Mouse (Mus musculus) forebrain, embryonic 11.5 days (tissue): ENCODE results near the gene Kcne2. TPM values are rescaled to one million over a fixed set of nuclear protein-coding genes. Genes with fewer than 3 reads are reported as not detected.

ENCODE experiments used
- ATAC-seq: fragments of 200-750 bp; cut with Nextera tagmentation; replicated peaks from 2 replicates; pipeline ENCODE4 v1.8.0; 2017; ENCODE audit warnings: moderate TSS enrichment; ENCODE audit not compliant: low FRiP score
- DNase-seq: peaks from one replicate; pipeline ENCODE4 v3.0.0-alpha.2; 2017; ENCODE audit warnings: low spot score
- H3K27ac ChIP-seq: fragments of 300-500 bp; sonication (generic); 2 replicates; pipeline ENCODE4 v1.5.1; 2014; ENCODE audit warnings: low read depth, low read length
- H3K27me3 ChIP-seq: fragments of 300-500 bp; sonication (generic); 2 replicates; pipeline ENCODE4 v1.6.1; 2014; ENCODE audit warnings: mild to moderate bottlenecking, low read length, mixed read lengths; ENCODE audit not compliant: control insufficient read depth, insufficient read depth
- H3K36me3 ChIP-seq: fragments of 300-500 bp; sonication (generic); 2 replicates; pipeline ENCODE4 v1.6.1; 2014; ENCODE audit warnings: mild to moderate bottlenecking, low read length, moderate library complexity, mixed read lengths; ENCODE audit not compliant: control insufficient read depth, insufficient read depth
- H3K4me1 ChIP-seq: fragments of 300-500 bp; sonication (generic); replicated peaks from 2 replicates; pipeline ENCODE4 v1.6.1; 2014; ENCODE audit warnings: low read length, mixed read lengths; ENCODE audit not compliant: control insufficient read depth, insufficient read depth
- H3K4me2 ChIP-seq: fragments of 300-500 bp; sonication (generic); 2 replicates; pipeline ENCODE4 v1.6.1; 2014; ENCODE audit warnings: low read depth, mild to moderate bottlenecking, low read length, moderate library complexity, mixed read lengths; ENCODE audit not compliant: severe bottlenecking
- H3K4me3 ChIP-seq: fragments of 300-500 bp; sonication (generic); 2 replicates; pipeline ENCODE4 v1.5.1; 2014; ENCODE audit warnings: low read depth, low read length
- H3K9ac ChIP-seq: fragments of 300-500 bp; sonication (generic); 2 replicates; pipeline ENCODE4 v1.6.1; 2014; ENCODE audit warnings: low read length
- H3K9me3 ChIP-seq: fragments of 300-500 bp; sonication (generic); 2 replicates; pipeline ENCODE4 v1.6.1; 2016; ENCODE audit warnings: low read length, mixed read lengths; ENCODE audit not compliant: control insufficient read depth
- WGBS: fragments of 180-500 bp; shearing (Covaris S2); extraction: QIAGEN DNeasy Blood & Tissue Kit; methylation state at CpG from one replicate; pipeline ENCODE4 v1.1.7; 2014; 5-methylcytosine and 5-hydroxymethylcytosine counted together
- polyA plus RNA-seq: library from polyadenylated mRNA; unstranded; fragments of >200 nt; fragmentation: Nextera tagmentation; extraction: Ambion mirVana; gene quantifications from 2 replicates; pipeline ENCODE4 v1.2.1, GENCODE M21; 2014

The Kcne2 gene
- polyA plus RNA-seq, 1 experiment from 2014 or later: 0.45 TPM

DNA sequence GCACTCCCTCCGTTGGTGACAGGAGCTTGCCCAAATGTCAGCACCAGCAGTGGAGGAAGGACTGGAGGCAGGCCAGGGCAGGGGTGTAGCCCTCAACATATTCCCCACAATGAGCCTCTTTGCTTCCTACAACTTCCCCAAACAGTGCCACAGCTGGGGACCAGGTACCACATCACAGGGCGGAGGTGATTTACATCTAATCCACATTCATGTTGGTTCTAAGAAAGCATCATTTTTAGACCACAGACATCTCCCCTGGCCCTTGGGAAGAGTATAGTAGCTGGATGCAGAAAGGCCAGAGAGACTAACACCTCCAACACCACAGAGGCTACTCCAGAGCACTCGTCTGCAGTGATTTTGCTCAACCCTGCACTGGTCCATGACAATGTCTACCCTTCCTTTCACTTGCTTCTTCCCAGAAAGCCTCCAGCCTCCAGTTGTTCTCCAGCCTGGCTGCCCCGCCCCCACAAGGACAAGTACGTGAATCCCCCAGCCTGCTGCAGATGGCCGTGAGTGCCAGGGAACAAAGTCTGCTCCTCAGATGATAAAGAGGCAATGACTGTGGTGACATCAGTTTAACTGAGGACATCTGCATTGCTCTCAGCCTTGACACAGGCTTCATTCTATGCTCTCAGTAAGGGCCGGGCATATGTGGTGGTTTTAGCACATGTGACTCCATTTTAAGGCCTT is 24.0 kb downstream of the Kcne2 start:
- no peaks in the 10 kb centered on the region for H3K9me3 ChIP-seq
- H3K4me3 ChIP-seq: no peak overlapping the region
- no peaks in the 10 kb centered on the region for H3K27me3 ChIP-seq
- H3K36me3 ChIP-seq: no peaks in the 10 kb centered on the region
- no peak overlapping the region for H3K4me2 ChIP-seq
- H3K27ac ChIP-seq: no peak overlapping the region
- ATAC-seq (no peak), DNase-seq (no peak)
- 84% methylated on average over 7 of the region's 7 CpGs for WGBS
- 0 out of 2 replicates have a peak, but pooled peaks cover 2% of the 10 kb centered on the region for H3K4me1 ChIP-seq
- H3K9ac ChIP-seq: no peak overlapping the region

GRCm38 (mm10) chr16:92319353-92320109 is 27.3 kb downstream of the Kcne2 start:
- no peak overlapping the region for H3K9ac ChIP-seq
- H3K4me1 ChIP-seq: peaks cover 4% of the 10 kb centered on the region; the same call in 1 of the 2 replicates
- ATAC-seq (no peak), DNase-seq (peak; percentile 70)
- H3K9me3 ChIP-seq: no peaks in the 10 kb centered on the region
- H3K36me3 ChIP-seq: no peaks in the 10 kb centered on the region
- no peak overlapping the region for H3K4me2 ChIP-seq
- WGBS: 67% methylated on average over 20 of the region's 20 CpGs
- no peak overlapping the region for H3K4me3 ChIP-seq
- H3K27ac ChIP-seq: no peak overlapping the region
- H3K27me3 ChIP-seq: no peaks in the 10 kb centered on the region

- H3K36me3 ChIP-seq: no peaks in the 10 kb centered on the region
- no peaks in the 10 kb centered on the region for H3K9me3 ChIP-seq
- 84% methylated on average over 3 of the region's 3 CpGs for WGBS
- no peak overlapping the region for H3K4me3 ChIP-seq
- no peak overlapping the region for H3K4me2 ChIP-seq
- DNase-seq: no peak
- H3K4me1 ChIP-seq: peaks cover 8% of the 10 kb centered on the region; the same call in 1 of the 2 replicates
- no peaks in the 10 kb centered on the region for H3K27me3 ChIP-seq
- no peak overlapping the region for H3K9ac ChIP-seq
- H3K27ac ChIP-seq: no peak overlapping the region
- no peak for ATAC-seq
These were observed 28.2 kb downstream of the Kcne2 start for GRCm38 (mm10) chr16:92320361-92320760.

DNA sequence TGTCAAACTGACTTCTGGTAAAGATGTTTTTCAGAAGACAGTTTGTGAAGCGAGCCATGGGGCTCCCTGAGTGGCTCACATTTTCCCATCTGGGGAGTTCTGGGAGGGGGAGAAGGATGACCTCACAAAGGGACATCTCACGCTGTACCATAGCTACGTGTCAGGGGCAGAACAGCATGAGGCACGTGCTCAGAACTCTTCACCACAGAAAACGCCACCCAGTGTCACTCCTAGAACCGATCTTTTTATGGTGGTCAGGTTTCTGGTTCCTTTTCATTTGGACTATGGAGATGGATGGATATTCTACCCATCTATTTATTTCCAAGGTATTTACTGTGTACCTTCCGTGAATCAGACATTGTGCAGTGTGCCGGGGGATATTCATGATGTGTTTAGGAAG is 29.2 kb downstream of the Kcne2 start, which contains the start of gene Fam243:
Gene Fam243 (minus strand): TSS at position 101 of the 400 bp plus-strand sequence.
- no peak within 1 kb of the TSS for H3K4me3 ChIP-seq
- no peaks in the 10 kb centered on the region for H3K9me3 ChIP-seq
- no peaks in the 10 kb centered on the region; the same call in none of the 2 replicates for H3K27me3 ChIP-seq
- DNase-seq (no peak), ATAC-seq (no peak)
- H3K27ac ChIP-seq: no peak within 1 kb of the TSS
- H3K9ac ChIP-seq: no peak within 1 kb of the TSS
- WGBS: 93% methylated on average over 8 of the region's 8 CpGs
- no peaks in the 10 kb centered on the region for H3K36me3 ChIP-seq
- no peak within 1 kb of the TSS for H3K4me2 ChIP-seq
- peaks cover 8% of the 10 kb centered on the region; the same call in 1 of the 2 replicates for H3K4me1 ChIP-seq

DNA sequence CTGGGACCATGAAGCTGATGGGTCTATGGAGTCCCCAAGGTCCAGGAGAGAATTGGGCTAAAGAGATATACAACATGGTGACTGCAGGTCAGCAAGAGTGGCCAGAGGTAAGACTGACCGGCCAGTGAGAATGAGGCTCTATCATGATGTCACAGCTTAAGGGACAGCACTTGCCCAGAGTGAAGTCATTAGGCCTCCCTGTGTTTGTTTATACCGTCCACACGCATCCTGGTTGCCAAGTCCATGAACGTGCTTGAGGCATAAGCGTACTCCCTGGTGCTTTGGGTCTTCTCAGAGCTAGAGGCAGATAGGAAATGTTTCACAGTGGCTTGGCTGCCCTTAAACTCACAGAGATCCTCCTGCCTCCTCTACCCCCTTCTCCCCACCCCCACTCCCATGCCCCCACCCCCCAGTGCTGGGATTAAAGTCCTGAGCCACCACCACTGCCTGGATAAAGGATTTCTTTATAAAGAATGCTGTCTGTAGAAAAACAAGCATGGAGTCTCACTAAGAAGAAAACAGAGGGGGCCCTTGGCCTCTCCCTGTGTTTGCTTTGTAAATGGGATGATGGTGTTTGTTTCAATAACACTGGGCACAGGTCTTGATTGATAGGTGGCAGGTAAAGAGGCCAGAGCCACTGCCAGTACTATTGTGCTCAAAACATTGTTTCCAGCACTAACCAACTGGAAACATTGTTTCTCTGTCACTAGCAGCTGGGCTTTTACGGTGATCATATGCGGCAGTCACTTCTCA is 32.3 kb downstream of the Kcne2 start:
- H3K27me3 ChIP-seq: no peaks in the 10 kb centered on the region; the same call in none of the 2 replicates
- H3K9me3 ChIP-seq: no peaks in the 10 kb centered on the region
- no peak for DNase-seq
- peaks cover 8% of the 10 kb centered on the region; the same call in 1 of the 2 replicates for H3K4me1 ChIP-seq
- H3K36me3 ChIP-seq: no peaks in the 10 kb centered on the region
- no peak for ATAC-seq
- WGBS: 28% methylated on average over 7 of the region's 7 CpGs
- no peak overlapping the region for H3K4me2 ChIP-seq
- no peak overlapping the region for H3K4me3 ChIP-seq
- H3K9ac ChIP-seq: no peak overlapping the region
- no peak overlapping the region for H3K27ac ChIP-seq

DNA sequence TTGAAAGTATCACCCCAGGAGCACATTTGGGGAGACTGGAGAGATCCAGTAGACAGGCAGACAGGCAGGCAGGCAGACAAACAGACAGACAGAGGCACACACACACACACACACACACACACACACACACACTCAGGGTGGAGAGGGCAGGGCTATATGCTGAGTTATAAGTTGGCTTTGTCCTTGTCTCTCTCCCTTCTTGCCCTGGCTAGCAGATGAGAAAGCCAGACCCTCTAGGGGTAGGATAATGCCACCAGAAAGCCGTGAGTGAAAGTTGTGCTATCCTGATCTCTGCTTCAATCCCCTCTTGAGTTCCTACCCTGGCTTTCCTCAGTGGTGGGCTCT is 32.8 kb downstream of the Kcne2 start:
- Histone ChIP-seq H3K4me2 (no peak overlapping the region), H3K9ac (no peak overlapping the region), H3K9me3 (no peaks in the 10 kb centered on the region), H3K27me3 (no peaks in the 10 kb centered on the region; the same call in none of the 2 replicates), H3K27ac (no peak overlapping the region), H3K4me1 (peaks cover 8% of the 10 kb centered on the region; the same call in 1 of the 2 replicates), H3K36me3 (no peaks in the 10 kb centered on the region), H3K4me3 (no peak overlapping the region)
- no peak for DNase-seq
- no peak for ATAC-seq
- 39% methylated on average over 1 of the region's 1 CpGs for WGBS

GRCm38 (mm10) chr16:92327911-92328310 is 35.7 kb downstream of the Kcne2 start:
- no peak overlapping the region for H3K9ac ChIP-seq
- H3K36me3 ChIP-seq: no peaks in the 10 kb centered on the region
- no peaks in the 10 kb centered on the region for H3K9me3 ChIP-seq
- no peak overlapping the region for H3K4me3 ChIP-seq
- DNase-seq: no peak
- H3K27ac ChIP-seq: no peak overlapping the region
- H3K4me1 ChIP-seq: peaks cover 8% of the 10 kb centered on the region; the same call in 1 of the 2 replicates
- no peak for ATAC-seq
- WGBS: 93% methylated on average over 10 of the region's 10 CpGs
- no peak overlapping the region for H3K4me2 ChIP-seq
- no peaks in the 10 kb centered on the region; the same call in none of the 2 replicates for H3K27me3 ChIP-seq

DNA sequence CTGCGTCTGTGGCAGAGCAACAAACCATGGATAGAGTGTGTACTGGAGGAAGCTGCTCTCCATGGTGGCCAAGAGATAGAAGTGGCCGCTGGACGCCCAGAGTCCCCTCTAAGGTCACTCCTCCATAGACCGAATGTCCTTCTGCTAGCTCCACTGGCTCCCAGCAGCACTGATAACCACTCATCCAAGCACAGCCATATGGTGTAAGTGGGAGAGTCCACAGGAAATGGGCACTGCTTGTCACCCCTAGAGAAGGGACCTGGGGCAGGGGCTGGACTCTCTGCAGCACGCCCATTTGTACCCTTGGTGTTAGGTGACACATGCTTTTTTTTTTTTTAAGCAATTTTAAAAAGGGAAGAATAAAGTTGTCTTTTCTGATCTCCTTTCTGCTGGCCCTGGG is 38.8 kb downstream of the Kcne2 start:
- Histone ChIP-seq H3K4me3 (no peak overlapping the region), H3K27ac (no peak overlapping the region), H3K9ac (no peak overlapping the region), H3K27me3 (no peaks in the 10 kb centered on the region; the same call in none of the 2 replicates), H3K36me3 (no peaks in the 10 kb centered on the region), H3K9me3 (no peaks in the 10 kb centered on the region), H3K4me1 (no peaks in the 10 kb centered on the region), H3K4me2 (no peak overlapping the region)
- ATAC-seq (no peak), DNase-seq (no peak)
- WGBS: 87% methylated on average over 5 of the region's 5 CpGs
